In the genomic region with DNA sequence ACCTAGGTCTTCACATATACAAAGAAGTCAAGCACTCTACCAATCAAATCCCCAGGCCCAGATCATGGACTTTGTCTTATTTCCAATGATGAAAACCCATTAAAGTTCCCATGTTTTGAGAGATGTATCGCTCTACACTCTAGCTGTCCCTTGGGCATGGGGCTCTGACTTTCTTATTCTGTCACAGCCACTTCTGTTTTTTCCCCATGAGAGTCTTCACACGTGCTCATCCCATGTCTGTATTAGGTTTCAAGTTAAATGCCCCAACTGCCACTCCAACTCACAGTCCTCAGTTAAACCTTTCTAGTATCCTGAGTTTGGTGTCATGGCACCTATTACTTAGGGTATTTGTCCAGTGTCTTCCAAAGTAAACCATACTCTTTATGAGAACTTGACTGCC, we compare ENCODE assay signal across 28 mouse cellular contexts. TPM values are rescaled to one million over a fixed set of nuclear protein-coding genes. Genes with fewer than 3 reads are reported as not detected.
DNase-seq lines count a peak whose midpoint lies in the region; ATAC-seq and TF ChIP-seq lines count a peak whose summit lies in the region.
"Had no signal": no experiment of that assay in that cellular context is flagged by ENCODE, and none has a peak within 500 bp of the region (broad histone marks: within the 10 kb centered on the region; RNA-seq: fewer than 3 reads in every experiment).

No protein-coding gene starts in this region.

- H3K4me3 ChIP-seq in intestine, embryonic 14.5 days (ENCODE audit: low read depth, low read length) = no peak overlapping the region
- no peak overlapping the region for H3K4me3 ChIP-seq in intestine, embryonic 16.5 days (ENCODE audit: low read length)
- no peak overlapping the region for H3K4me3 ChIP-seq in CH12.LX (replicated peaks in 1 of 3; ENCODE audit: low read depth in 2 of 3, low read length in 2 of 3, poor library complexity in 1 of 3)
- H3K4me3 ChIP-seq in stomach, embryonic 15.5 days (replicated peaks) = no peak overlapping the region
- H3K4me3 ChIP-seq: embryonic facial prominence, embryonic 12.5 days; embryonic facial prominence, embryonic 15.5 days; gastrocnemius, adult 2 months; heart, embryonic 10.5 days; heart, embryonic 13.5 days had no signal

- peak; percentile 37; the same call in 1 of the 2 replicates for TF ChIP-seq EP300 in CH12.LX (IDR thresholded peaks at IDR 0.05; ENCODE audit: low read length)

- no peak for TF ChIP-seq CTCF in CH12.LX (conservative IDR thresholded peaks at IDR 0.05 in 1 of 2, IDR thresholded peaks at IDR 0.05 in 1 of 2; ENCODE audit: low read depth in 2 of 2, low read length in 2 of 2)

- no peaks in the 10 kb centered on the region for H3K36me3 ChIP-seq in intestine, embryonic 14.5 days (ENCODE audit: control insufficient read depth, insufficient read depth, low read length)
- H3K36me3 ChIP-seq in intestine, embryonic 16.5 days (ENCODE audit: control insufficient read depth, insufficient read depth, low read length) = no peaks in the 10 kb centered on the region
- H3K36me3 ChIP-seq in CH12.LX (replicated peaks in 1 of 2; ENCODE audit: control insufficient read depth in 1 of 2, insufficient read depth in 1 of 2, low read length in 1 of 2) = no peaks in the 10 kb centered on the region
- no peaks in the 10 kb centered on the region for H3K36me3 ChIP-seq in stomach, embryonic 15.5 days
- H3K36me3 ChIP-seq: embryonic facial prominence, embryonic 12.5 days; embryonic facial prominence, embryonic 15.5 days; G1E; heart, embryonic 10.5 days; heart, embryonic 13.5 days had no signal

- in situ Hi-C loops in CH12.LX (cut with MboI; ENCODE audit: low pct_ligation_motif_present, low pct_unique_long_range_greater_than_20kb, low sequenced_read_pairs) = loop anchor here (5.0 to 25.0 kb wide), 2 partner anchors 42 to 238 kb away; partner anchors contain the start of gene Trim2

- H3K79me2 ChIP-seq in CH12.LX (replicated peaks; ENCODE audit: control insufficient read depth, extremely low read depth, insufficient read depth, poor library complexity, severe bottlenecking) = no peaks in the 10 kb centered on the region

- H3K27ac ChIP-seq in intestine, embryonic 14.5 days (ENCODE audit: low read depth) = peak overlapping the region; percentile 59; the same call in 1 of the 2 replicates
- H3K27ac ChIP-seq in intestine, embryonic 16.5 days (ENCODE audit: low read length) = no peak overlapping the region
- H3K27ac ChIP-seq in CH12.LX (ENCODE audit: insufficient read depth, low read depth) = no peak overlapping the region
- peak overlapping the region; percentile 48; the same call in 1 of the 2 replicates for H3K27ac ChIP-seq in stomach, embryonic 15.5 days
- H3K27ac ChIP-seq: embryonic facial prominence, embryonic 12.5 days; embryonic facial prominence, embryonic 15.5 days; gastrocnemius, adult 2 months; heart, embryonic 10.5 days; heart, embryonic 13.5 days; hindbrain, embryonic 14.5 days; hindbrain, postnatal 0 days had no signal

- WGBS in intestine, embryonic 14.5 days = 81% methylated on average over 2 of the region's 2 CpGs
- WGBS in intestine, embryonic 16.5 days = 80% methylated on average over 2 of the region's 2 CpGs
- 73% methylated on average over 2 of the region's 2 CpGs for WGBS in stomach, embryonic 15.5 days

- ATAC-seq in intestine, embryonic 14.5 days (replicated peaks; ENCODE audit: low FRiP score, low TSS enrichment, low read depth) = no peak
- no peak for ATAC-seq in intestine, embryonic 16.5 days
- ATAC-seq in stomach, embryonic 15.5 days (ENCODE audit: insufficient read depth, low FRiP score, low read depth) = no peak
- ATAC-seq: forebrain, embryonic 14.5 days; forebrain, postnatal 0 days; hindbrain, postnatal 0 days; Patski had no signal

- no peaks in the 10 kb centered on the region; the same call in 1 of the 2 replicates for H3K9me3 ChIP-seq in intestine, embryonic 14.5 days (ENCODE audit: control insufficient read depth, low read length)
- no peaks in the 10 kb centered on the region for H3K9me3 ChIP-seq in intestine, embryonic 16.5 days (ENCODE audit: control insufficient read depth, low read length)
- H3K9me3 ChIP-seq in CH12.LX (replicated peaks; ENCODE audit: low read length) = no peaks in the 10 kb centered on the region
- H3K9me3 ChIP-seq in stomach, embryonic 15.5 days = no peaks in the 10 kb centered on the region
- H3K9me3 ChIP-seq: embryonic facial prominence, embryonic 12.5 days; embryonic facial prominence, embryonic 15.5 days; G1E; heart, embryonic 10.5 days; heart, embryonic 13.5 days had no signal

- dilution Hi-C loops in CH12.LX (cut with MboI; ENCODE audit: extremely low pct_ligation_motif_present, extremely low pct_unique_long_range_greater_than_20kb, low sequenced_read_pairs) = no loop called here

- TF ChIP-seq POLR2A in CH12.LX (IDR thresholded peaks at IDR 0.05; ENCODE audit: low read depth, low read length) = no peak

- DNase-seq in intestine, embryonic 14.5 days (ENCODE audit: low spot score) = no peak
- DNase-seq in A20 (ENCODE audit: low read depth, low spot score) (peak; percentile 20), CH12.LX (ENCODE audit: extremely low read depth) (peak; percentile 48)
- no peak for DNase-seq in right cerebral cortex, postnatal 14 days
- DNase-seq in cerebellum, adult 9-10 months = no peak
- no peak for DNase-seq in left cerebral cortex, adult 18-20 months (ENCODE audit: low spot score in 2 of 2)
- DNase-seq: adrenal gland, postnatal 10 days; adrenal gland, postnatal 36 days; cerebellum, adult 18-20 months; cerebellum, adult 9-11 months; cerebellum, postnatal 25 days; forebrain, postnatal 0 days; gastrocnemius, adult 2 months; gastrocnemius, postnatal 14 days; heart, adult 18-20 months; heart, postnatal 14 days; heart, postnatal 4 days had no signal

- H3K27me3 ChIP-seq in intestine, embryonic 14.5 days (replicated peaks; ENCODE audit: control insufficient read depth, insufficient read depth, low read length) = no peaks in the 10 kb centered on the region
- no peaks in the 10 kb centered on the region for H3K27me3 ChIP-seq in intestine, embryonic 16.5 days (replicated peaks; ENCODE audit: control insufficient read depth, insufficient read depth, low read length)
- H3K27me3 ChIP-seq in CH12.LX (replicated peaks) = no peaks in the 10 kb centered on the region
- no peaks in the 10 kb centered on the region for H3K27me3 ChIP-seq in stomach, embryonic 15.5 days (replicated peaks)
- H3K27me3 ChIP-seq: embryonic facial prominence, embryonic 12.5 days; embryonic facial prominence, embryonic 15.5 days; heart, embryonic 13.5 days; Patski had no signal

- no peak overlapping the region for H3K9ac ChIP-seq in intestine, embryonic 14.5 days (ENCODE audit: low read length)
- no peak overlapping the region for H3K9ac ChIP-seq in intestine, embryonic 16.5 days (ENCODE audit: low read depth, low read length)
- H3K9ac ChIP-seq in CH12.LX (ENCODE audit: insufficient read depth, low read depth) = no peak overlapping the region
- no peak overlapping the region for H3K9ac ChIP-seq in stomach, embryonic 15.5 days
- H3K9ac ChIP-seq: embryonic facial prominence, embryonic 12.5 days; embryonic facial prominence, embryonic 15.5 days; forebrain, postnatal 0 days; heart, embryonic 13.5 days; hindbrain, embryonic 14.5 days had no signal

- H3K4me1 ChIP-seq in intestine, embryonic 14.5 days (replicated peaks; ENCODE audit: control insufficient read depth, insufficient read depth, low read length) = no peaks in the 10 kb centered on the region
- no peaks in the 10 kb centered on the region for H3K4me1 ChIP-seq in intestine, embryonic 16.5 days (ENCODE audit: control insufficient read depth, insufficient read depth, low read length)
- H3K4me1 ChIP-seq in CH12.LX (ENCODE audit: control insufficient read depth in 1 of 2, insufficient read depth in 2 of 2) = peaks cover 24 to 57% of the 10 kb centered on the region in 2 experiments
- H3K4me1 ChIP-seq in stomach, embryonic 15.5 days = no peaks in the 10 kb centered on the region
- H3K4me1 ChIP-seq: embryonic facial prominence, embryonic 12.5 days; embryonic facial prominence, embryonic 15.5 days; heart, embryonic 10.5 days had no signal

- H3K4me2 ChIP-seq in intestine, embryonic 14.5 days (ENCODE audit: low read length) = no peak overlapping the region
- H3K4me2 ChIP-seq in intestine, embryonic 16.5 days (ENCODE audit: low read depth, low read length) = no peak overlapping the region
- H3K4me2 ChIP-seq in CH12.LX (ENCODE audit: insufficient read depth, low read depth, poor library complexity, severe bottlenecking) = no peak overlapping the region
- H3K4me2 ChIP-seq in stomach, embryonic 15.5 days = no peak overlapping the region
- H3K4me2 ChIP-seq: embryonic facial prominence, embryonic 12.5 days; embryonic facial prominence, embryonic 15.5 days; heart, embryonic 13.5 days; hindbrain, embryonic 14.5 days had no signal

- no peak for TF ChIP-seq RAD21 in CH12.LX (IDR thresholded peaks at IDR 0.05; ENCODE audit: low read depth, low read length)

TF ChIP-seq in CH12.LX, 34 proteins besides CTCF, POLR2A, EP300 and RAD21:
- no peak for TF ChIP-seq NRF1 (IDR thresholded peaks at IDR 0.05; ENCODE audit: low read depth, low read length)
- TF ChIP-seq MAFK (IDR thresholded peaks at IDR 0.05; ENCODE audit: insufficient replicate concordance, low read length) = no peak
- TF ChIP-seq MAX (IDR thresholded peaks at IDR 0.05; ENCODE audit: low read length) = peak; percentile 45; the same call in 1 of the 2 replicates
- no peak for TF ChIP-seq TBP (conservative IDR thresholded peaks at IDR 0.05; ENCODE audit: low read depth, low read length)
- peak; percentile 50; the same call in 1 of the 2 replicates for TF ChIP-seq MYC (IDR thresholded peaks at IDR 0.05; ENCODE audit: low read depth, low read length)
- TF ChIP-seq ETS1 (conservative IDR thresholded peaks at IDR 0.05; ENCODE audit: low read depth, low read length) = no peak; the same call in 1 of the 2 replicates
- TF ChIP-seq USF2 (conservative IDR thresholded peaks at IDR 0.05; ENCODE audit: low read depth, low read length) = no peak
- peak; percentile 94 for TF ChIP-seq BHLHE40 (IDR thresholded peaks at IDR 0.05; ENCODE audit: low read depth, low read length)
- no peak for TF ChIP-seq CHD1 (IDR thresholded peaks at IDR 0.05; ENCODE audit: low read depth, low read length)
- TF ChIP-seq IRF4 (IDR thresholded peaks at IDR 0.05; ENCODE audit: low read depth, low read length) = peak; percentile 47; the same call in 1 of the 2 replicates
- TF ChIP-seq GABPA (IDR thresholded peaks at IDR 0.05; ENCODE audit: insufficient replicate concordance, low read depth, low read length) = no peak
- no peak for TF ChIP-seq MAZ (IDR thresholded peaks at IDR 0.05; ENCODE audit: low read depth, low read length)

RNA-seq across cellular contexts. Expression of gene Tmem131l, which starts 34.8 kb away (rescaled TPM):
- 49.9 and 52.8 TPM in 2 replicates for polyA plus RNA-seq in intestine, embryonic 14.5 days (2014; fragmentation: Nextera tagmentation; extraction: Ambion mirVana)
- 18.2 and 19.8 TPM in 2 replicates for polyA plus RNA-seq in intestine, embryonic 16.5 days (2015; fragmentation: Nextera tagmentation; extraction: Ambion mirVana)
- total RNA-seq in CH12.LX (2012; rRNA removed) (28.7 and 37.1 TPM in 2 replicates), CH12.LX (2014; rRNA removed) (29.4 and 32.7 TPM in 2 replicates)
- 78.5 and 89.7 TPM in 2 replicates for polyA plus RNA-seq in CH12.LX (2012; ENCODE audit: insufficient read length, low read depth)
- polyA plus RNA-seq in stomach, embryonic 15.5 days (2015; fragmentation: Nextera tagmentation; extraction: Ambion mirVana) = 40.2 and 44.9 TPM in 2 replicates
- total RNA-seq in left cerebral cortex, adult 18-20 months (2021) = 10 to 100 TPM; 18.2 to 18.6 TPM

Comparison
In these comparisons a context has a peak if more than half of its experiments do, and no peak if none do; other contexts are left out.
1. H3K27ac ChIP-seq: peak in intestine, embryonic 14.5 days (single experiment) and stomach, embryonic 15.5 days (single experiment); none in intestine, embryonic 16.5 days (single experiment) and CH12.LX (single experiment).
2. DNase-seq: peak in A20 (single experiment) and CH12.LX (single experiment); none in intestine, embryonic 14.5 days (single experiment), right cerebral cortex, postnatal 14 days (single experiment), cerebellum, adult 9-10 months (single experiment) and left cerebral cortex, adult 18-20 months (0 of 2).